Mouse (Mus musculus) lung, embryonic 14.5 days (tissue): Measurements from ENCODE around the gene Asphd1. TPM values are rescaled to one million over a fixed set of nuclear protein-coding genes. Genes with fewer than 3 reads are reported as not detected.

Experiments
- ATAC-seq: fragments of 200-750 bp; cut with Nextera tagmentation; 2 replicates; pipeline ENCODE4 v1.8.0; 2017; ENCODE audit warnings: mild to moderate bottlenecking, moderate TSS enrichment, moderate library complexity; ENCODE audit not compliant: insufficient read depth
- DNase-seq: peaks from one replicate; pipeline ENCODE4 v3.0.0-alpha.2; 2015
- H3K27ac ChIP-seq: fragments of 300-500 bp; sonication (generic); 2 replicates; pipeline ENCODE4 v1.5.1; 2014; ENCODE audit warnings: low read depth, mild to moderate bottlenecking, moderate library complexity
- H3K27me3 ChIP-seq: fragments of 300-500 bp; sonication (generic); 2 replicates; pipeline ENCODE4 v1.6.1; 2014; ENCODE audit warnings: low read length, control low read depth; ENCODE audit not compliant: insufficient read depth
- H3K36me3 ChIP-seq: fragments of 300-500 bp; sonication (generic); 2 replicates; pipeline ENCODE4 v1.6.1; 2014; ENCODE audit warnings: control low read depth; ENCODE audit not compliant: insufficient read depth
- H3K4me1 ChIP-seq: fragments of 300-500 bp; sonication (generic); 2 replicates; pipeline ENCODE4 v1.6.1; 2014; ENCODE audit warnings: antibody characterized with exemption, control low read depth; ENCODE audit not compliant: insufficient read depth
- H3K4me2 ChIP-seq: fragments of 300-500 bp; sonication (generic); 2 replicates; pipeline ENCODE4 v1.6.1; 2014; ENCODE audit warnings: mild to moderate bottlenecking
- H3K4me3 ChIP-seq: fragments of 300-500 bp; sonication (generic); 2 replicates; pipeline ENCODE4 v1.5.1; 2014; ENCODE audit warnings: low read depth, low read length
- H3K9ac ChIP-seq: fragments of 300-500 bp; sonication (generic); 2 replicates; pipeline ENCODE4 v1.6.1; 2014
- H3K9me3 ChIP-seq: fragments of 300-500 bp; sonication (generic); 2 replicates; pipeline ENCODE4 v1.6.1; 2016; ENCODE audit warnings: low read depth, low read length, control low read depth
- CTCF ChIP-seq: IDR thresholded peaks from 2 replicates; pipeline ENCODE4 v1.5.1; 2016; ENCODE audit warnings: antibody characterized with exemption, low read depth
- WGBS: fragments of 180-500 bp; shearing (Covaris S2); extraction: QIAGEN DNeasy Blood & Tissue Kit; methylation state at CpG from one replicate; pipeline ENCODE4 v1.1.7; 2014; 5-methylcytosine and 5-hydroxymethylcytosine counted together
- polyA plus RNA-seq: library from polyadenylated mRNA; unstranded; fragments of >200 nt; fragmentation: Nextera tagmentation; extraction: Ambion mirVana; gene quantifications from 2 replicates; pipeline ENCODE4 v1.2.1, GENCODE M21; 2014

Gene Asphd1
- polyA plus RNA-seq, 1 experiment from 2014 or later = 0.39 TPM

GRCm38 (mm10) chr7:126932652-126933051 lies 16.7 kb downstream of the Asphd1 start:
- no peak for DNase-seq
- Histone ChIP-seq H3K36me3 (peaks cover 30% of the 10 kb centered on the region), H3K9me3 (no peaks in the 10 kb centered on the region), H3K4me3 (no peak overlapping the region), H3K9ac (no peak overlapping the region), H3K4me2 (no peak overlapping the region), H3K4me1 (0 out of 2 replicates have a peak, but pooled peaks cover 4% of the 10 kb centered on the region), H3K27ac (no peak overlapping the region), H3K27me3 (no peaks in the 10 kb centered on the region)
- TF ChIP-seq CTCF = no peak
- 76% methylated on average over 2 of the region's 2 CpGs for WGBS
- ATAC-seq = no peak

GRCm38 (mm10) chr7:126929046-126929445 lies 20.3 kb downstream of the Asphd1 start:
- ATAC-seq (peak; percentile 72), DNase-seq (no peak)
- Histone ChIP-seq H3K27ac (peak overlapping the region; percentile 75), H3K4me3 (peak overlapping the region; percentile 75), H3K36me3 (peaks cover 12% of the 10 kb centered on the region), H3K9me3 (no peaks in the 10 kb centered on the region), H3K27me3 (no peaks in the 10 kb centered on the region), H3K9ac (peak overlapping the region; percentile 82), H3K4me1 (0 out of 2 replicates have a peak, but pooled peaks cover 4% of the 10 kb centered on the region), H3K4me2 (peak overlapping the region; percentile 90)
- TF ChIP-seq CTCF = no peak
- WGBS = 0% methylated on average over 27 of the region's 27 CpGs

GRCm38 (mm10) chr7:126928384-126929037 lies 20.9 kb downstream of the Asphd1 start, which contains the start of gene Kctd13:
Gene Kctd13 (plus strand): TSS chr7:126928879.
- no peaks in the 10 kb centered on the region for H3K9me3 ChIP-seq
- no peaks in the 10 kb centered on the region for H3K27me3 ChIP-seq
- 0 out of 2 replicates have a peak, but pooled peaks cover 4% of the 10 kb centered on the region for H3K4me1 ChIP-seq
- H3K4me2 ChIP-seq = peak within 1 kb of the TSS; percentile 90
- no peak for TF ChIP-seq CTCF
- H3K9ac ChIP-seq = peak within 1 kb of the TSS; percentile 82
- 3% methylated on average over 56 of the region's 56 CpGs for WGBS
- peaks cover 12% of the 10 kb centered on the region for H3K36me3 ChIP-seq
- ATAC-seq = peak; percentile 98
- peak within 1 kb of the TSS; percentile 75 for H3K4me3 ChIP-seq
- peak; percentile 97 for DNase-seq
- H3K27ac ChIP-seq = peak within 1 kb of the TSS; percentile 75

- no peak overlapping the region for H3K9ac ChIP-seq
- 0 out of 2 replicates have a peak, but pooled peaks cover 4% of the 10 kb centered on the region for H3K4me1 ChIP-seq
- H3K4me2 ChIP-seq = no peak overlapping the region
- ATAC-seq = no peak
- H3K4me3 ChIP-seq = no peak overlapping the region
- no peak overlapping the region for H3K27ac ChIP-seq
- no peaks in the 10 kb centered on the region for H3K9me3 ChIP-seq
- H3K36me3 ChIP-seq = peaks cover 5% of the 10 kb centered on the region; the same call in 1 of the 2 replicates
- TF ChIP-seq CTCF = no peak
- no peak for DNase-seq
- 18% methylated on average over 3 of the region's 3 CpGs for WGBS
- H3K27me3 ChIP-seq = no peaks in the 10 kb centered on the region
These were observed 23.1 kb downstream of the Asphd1 start for GRCm38 (mm10) chr7:126926299-126926698.

- no peak for TF ChIP-seq CTCF
- no peak overlapping the region for H3K4me2 ChIP-seq
- ATAC-seq (no peak), DNase-seq (no peak)
- no peaks in the 10 kb centered on the region for H3K36me3 ChIP-seq
- H3K9ac ChIP-seq = no peak overlapping the region
- H3K27ac ChIP-seq = no peak overlapping the region
- no peaks in the 10 kb centered on the region for H3K9me3 ChIP-seq
- H3K27me3 ChIP-seq = no peaks in the 10 kb centered on the region
- 58% methylated on average over 5 of the region's 5 CpGs for WGBS
- H3K4me3 ChIP-seq = no peak overlapping the region
- H3K4me1 ChIP-seq = no peaks in the 10 kb centered on the region
These were observed 25.4 kb downstream of the Asphd1 start for GRCm38 (mm10) chr7:126923999-126924398.

- 54% methylated on average over 5 of the region's 5 CpGs for WGBS
- H3K4me3 ChIP-seq = no peak within 1 kb of the TSS
- DNase-seq = peak; percentile 21
- H3K4me2 ChIP-seq = no peak within 1 kb of the TSS
- no peak for TF ChIP-seq CTCF
- no peaks in the 10 kb centered on the region for H3K27me3 ChIP-seq
- no peaks in the 10 kb centered on the region for H3K9me3 ChIP-seq
- no peak within 1 kb of the TSS for H3K27ac ChIP-seq
- H3K4me1 ChIP-seq = no peaks in the 10 kb centered on the region
- no peaks in the 10 kb centered on the region for H3K36me3 ChIP-seq
- H3K9ac ChIP-seq = no peak within 1 kb of the TSS
- ATAC-seq = no peak
These were observed 26.7 kb downstream of the Asphd1 start, which contains the start of gene Tmem219 for GRCm38 (mm10) chr7:126922624-126923060. Gene Tmem219 (minus strand): TSS chr7:126922917.

- Histone ChIP-seq H3K4me1 (no peaks in the 10 kb centered on the region), H3K4me2 (no peak overlapping the region), H3K4me3 (no peak overlapping the region), H3K9ac (no peak overlapping the region), H3K9me3 (no peaks in the 10 kb centered on the region), H3K27ac (no peak overlapping the region), H3K27me3 (no peaks in the 10 kb centered on the region), H3K36me3 (no peaks in the 10 kb centered on the region)
- 77% methylated on average over 2 of the region's 2 CpGs for WGBS
- DNase-seq (no peak), ATAC-seq (no peak)
- no peak for TF ChIP-seq CTCF
These were observed 27.8 kb downstream of the Asphd1 start for GRCm38 (mm10) chr7:126921563-126921962.
